Mouse (Mus musculus) Muller cell, postnatal 12 days (primary cell): ENCODE results near the gene A830031A19Rik.
A peak's percentile ranks its signal among the peaks of the same experiment; 100 is the strongest.

Experiments used
- DNase-seq: peaks from one replicate; pipeline ENCODE4 v3.0.0-alpha.2; 2015; ENCODE audit errors: inconsistent ontology term

A830031A19Rik gene

DNA sequence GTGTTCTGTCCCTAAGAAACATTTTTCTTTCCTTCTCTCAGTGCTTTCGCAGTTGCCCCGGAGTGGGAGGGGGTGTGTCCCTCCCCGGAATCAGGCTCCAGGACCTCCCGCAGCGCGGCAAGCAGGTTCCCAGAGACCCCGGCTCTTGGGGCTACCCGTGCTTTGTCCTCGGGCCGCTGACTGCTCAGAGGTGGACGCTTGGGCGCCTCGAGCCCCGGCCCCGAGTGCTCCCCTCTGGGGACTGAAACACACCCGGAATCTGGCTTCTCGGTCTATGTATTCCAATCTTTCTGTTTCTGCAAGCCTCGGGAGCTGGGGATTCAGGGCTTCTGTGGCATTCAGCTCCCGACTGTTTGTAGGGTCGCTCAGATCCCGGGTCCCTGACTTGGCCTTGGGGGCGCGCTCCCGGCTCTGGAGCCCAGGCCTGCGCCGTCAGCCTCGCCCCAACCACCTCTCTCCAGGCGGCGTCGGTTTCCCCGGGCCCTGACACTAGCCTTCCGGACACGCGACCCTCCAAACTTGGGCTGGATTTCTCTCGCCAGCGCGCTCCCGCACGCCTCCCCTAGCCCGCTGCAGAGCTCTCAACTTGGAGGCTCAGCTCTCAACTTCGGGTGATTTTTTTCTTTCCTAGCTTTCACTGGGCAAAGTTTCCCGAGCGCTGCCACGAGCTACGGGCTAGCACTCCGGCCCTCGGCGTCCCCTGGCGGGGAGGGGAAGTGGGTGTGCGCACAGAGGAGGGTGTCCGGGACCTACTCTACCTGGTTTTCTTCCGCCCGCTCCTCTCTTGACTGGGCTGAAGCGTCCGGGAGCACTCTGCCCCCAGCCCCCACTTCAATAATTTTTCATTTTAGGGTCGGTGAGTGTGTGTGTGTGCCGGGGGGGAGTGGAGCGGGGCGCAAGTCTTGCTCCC is 2.2 kb upstream of the A830031A19Rik start:
- DNase-seq, result peak; percentile 85

DNA sequence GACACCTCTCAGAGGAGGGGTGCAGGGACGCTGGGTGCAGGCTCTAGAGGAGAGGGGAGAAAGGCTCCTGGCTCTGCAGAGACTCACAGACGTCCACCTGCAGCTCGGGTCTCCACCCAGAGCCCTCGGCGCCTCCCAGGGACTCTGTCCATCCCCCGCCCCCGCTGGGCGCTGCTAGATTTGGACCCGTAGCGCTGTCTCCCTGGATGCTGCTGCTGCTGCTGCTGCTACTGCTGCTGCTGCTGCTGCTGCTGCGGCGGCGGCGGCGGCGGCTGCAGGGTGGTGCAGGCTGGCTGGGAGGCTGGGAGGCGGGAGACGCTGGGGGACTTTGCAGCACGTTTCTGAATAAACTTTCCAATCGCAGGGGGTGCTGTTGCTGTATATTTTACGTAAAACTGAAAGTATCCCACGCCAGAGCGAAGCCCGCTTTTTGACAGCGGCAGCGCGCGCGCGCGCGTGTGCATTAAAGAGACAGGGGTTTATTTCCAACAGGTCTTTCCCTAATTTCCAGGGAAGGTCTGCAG is 1.3 kb upstream of the A830031A19Rik start:
- peak; percentile 65 for DNase-seq

DNA sequence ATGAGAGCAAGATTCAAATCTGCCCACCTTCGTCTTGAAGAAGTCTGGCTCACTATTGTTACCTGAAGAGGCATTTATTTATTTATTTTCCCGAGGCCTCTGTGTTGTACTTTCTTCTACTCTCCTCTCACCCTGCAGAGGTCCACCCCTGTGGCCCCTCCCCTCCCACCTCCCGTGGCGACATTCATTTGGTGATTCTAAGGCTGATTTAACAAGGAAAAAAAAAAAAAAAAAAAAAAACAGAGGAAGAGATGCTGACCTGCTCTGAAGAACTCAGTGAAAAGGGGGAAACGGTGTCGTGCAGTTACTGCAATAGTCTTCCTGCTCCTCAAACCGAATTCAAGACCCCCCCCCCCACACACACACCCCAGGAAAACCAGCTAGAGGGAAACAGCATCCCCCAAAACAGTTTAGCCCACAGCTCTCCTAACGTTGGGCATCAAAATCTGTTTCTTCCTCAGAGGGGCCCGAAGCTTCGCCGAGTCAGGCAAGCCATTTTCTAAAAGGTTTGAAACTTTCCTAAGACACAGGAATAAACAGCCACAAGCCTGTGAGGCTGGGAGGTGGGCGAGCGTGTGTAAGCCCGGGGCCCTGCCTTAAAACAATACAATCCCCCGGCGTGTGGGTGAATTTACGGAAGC is 752 bp upstream of the A830031A19Rik start:
- DNase-seq, result peak; percentile 33

DNA sequence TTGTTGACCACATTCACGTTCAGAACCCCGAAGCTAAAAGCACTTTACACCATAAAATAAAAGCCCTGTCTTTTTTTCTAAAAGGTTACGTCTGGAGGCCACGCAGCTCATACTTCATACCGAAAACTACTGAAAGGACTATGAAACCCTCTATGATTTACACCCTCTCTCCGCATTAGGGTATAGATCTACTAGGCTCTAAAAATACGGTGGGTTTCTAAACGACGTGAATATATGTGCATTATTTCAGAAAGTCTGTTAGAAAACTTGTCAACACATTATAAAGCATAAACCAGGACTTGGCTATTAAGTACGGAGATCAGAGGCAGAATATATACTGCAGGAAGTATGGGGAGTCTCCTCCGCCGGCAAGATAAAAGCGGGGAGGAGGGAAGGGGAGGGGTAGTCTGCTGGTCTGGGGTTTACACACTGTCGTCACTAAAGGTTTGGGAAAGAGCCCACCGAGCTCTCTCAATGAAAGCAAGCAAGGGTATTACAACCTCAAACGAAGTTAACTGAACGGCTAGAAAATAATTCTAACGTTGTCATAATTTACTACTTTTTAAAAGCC is 748 bp downstream of the A830031A19Rik start:
- DNase-seq, result no peak

DNA sequence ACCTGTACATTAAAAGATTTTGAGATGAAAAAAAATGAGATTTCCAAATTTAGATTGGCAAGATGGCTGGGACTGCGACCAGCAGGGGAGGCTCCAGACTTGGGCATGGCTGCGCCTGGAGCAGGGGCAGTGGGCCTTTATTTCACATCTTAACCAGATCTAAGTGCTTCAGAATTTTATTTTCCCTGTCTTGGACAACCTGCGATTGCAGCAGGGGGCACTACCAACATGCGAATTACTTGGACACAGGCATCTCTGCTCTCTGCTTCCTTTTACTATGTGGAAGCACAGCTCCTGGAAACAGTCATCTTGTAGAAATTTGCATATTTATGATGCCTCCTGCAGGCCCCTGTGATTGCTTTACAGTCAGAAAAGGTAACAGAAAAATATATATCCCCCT is 9.5 kb downstream of the A830031A19Rik start:
- no peak for DNase-seq

DNA sequence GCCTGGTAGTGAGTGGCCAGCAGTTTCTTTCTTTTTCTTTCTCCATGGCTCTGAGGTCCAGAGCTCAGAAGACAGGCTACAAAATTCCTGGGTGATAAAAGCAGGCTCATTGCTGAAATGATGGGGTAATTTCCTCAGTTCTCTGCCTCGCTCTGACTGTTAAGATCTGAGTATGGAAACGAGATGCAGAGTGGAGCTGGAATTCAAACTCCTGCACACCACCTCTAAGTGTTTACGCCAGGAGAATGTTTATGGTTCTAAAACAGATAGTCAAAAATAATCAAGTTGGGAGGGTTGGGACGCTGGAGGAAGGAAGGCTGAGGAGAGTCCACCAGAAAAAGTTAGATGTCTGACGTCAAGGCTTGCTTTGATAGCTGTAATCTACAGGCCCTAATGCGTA is 10.6 kb downstream of the A830031A19Rik start:
- DNase-seq, result no peak

DNA sequence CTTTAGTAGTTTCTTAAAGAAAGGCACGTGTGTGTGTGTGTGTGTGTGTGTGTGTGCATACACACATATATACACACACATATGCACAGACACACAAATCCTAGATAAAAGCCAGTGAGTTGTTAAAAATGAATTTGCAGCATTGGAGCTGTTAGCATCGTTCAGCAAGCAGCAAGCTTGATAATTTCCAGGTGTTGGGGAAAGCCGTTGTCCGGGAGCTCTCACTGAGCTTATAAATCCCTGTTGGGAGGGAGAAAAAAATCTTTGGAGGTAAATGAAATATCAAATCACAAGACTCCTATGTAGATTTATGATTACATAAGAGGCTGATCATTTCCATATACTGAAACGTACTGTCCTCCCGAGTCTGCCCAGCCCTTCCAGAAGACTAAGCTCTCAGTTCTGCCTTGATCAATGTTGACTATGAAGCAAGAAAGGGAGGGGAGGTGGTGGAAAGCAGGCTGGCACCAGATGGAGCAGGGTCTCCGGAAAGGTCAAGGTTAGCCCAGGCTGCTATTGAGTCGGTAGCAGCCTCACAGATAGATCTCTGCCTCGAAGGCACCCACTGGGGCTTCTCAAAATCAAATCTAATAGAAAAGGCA is 12.3 kb downstream of the A830031A19Rik start:
- no peak for DNase-seq

DNA sequence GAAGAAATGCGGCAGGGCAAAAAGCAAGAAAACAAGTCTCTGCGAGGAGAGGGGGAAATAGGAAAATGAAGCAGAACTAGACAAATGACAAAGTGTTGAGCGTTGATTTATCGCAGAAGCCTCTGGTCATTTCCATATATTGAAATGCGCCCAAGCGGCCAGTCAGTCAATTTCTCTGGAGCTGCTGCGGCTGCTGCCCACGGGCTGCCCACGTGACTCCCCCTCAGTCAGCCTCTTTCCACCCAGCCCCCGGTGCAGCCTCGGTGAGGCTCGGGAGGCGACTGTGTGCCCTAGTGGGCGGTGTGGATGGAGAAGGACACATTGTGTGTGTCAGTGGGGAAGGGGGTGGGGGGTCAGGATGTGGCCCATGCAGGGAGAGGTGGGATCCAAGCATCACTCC is 13.0 kb downstream of the A830031A19Rik start:
- DNase-seq, result no peak

DNA sequence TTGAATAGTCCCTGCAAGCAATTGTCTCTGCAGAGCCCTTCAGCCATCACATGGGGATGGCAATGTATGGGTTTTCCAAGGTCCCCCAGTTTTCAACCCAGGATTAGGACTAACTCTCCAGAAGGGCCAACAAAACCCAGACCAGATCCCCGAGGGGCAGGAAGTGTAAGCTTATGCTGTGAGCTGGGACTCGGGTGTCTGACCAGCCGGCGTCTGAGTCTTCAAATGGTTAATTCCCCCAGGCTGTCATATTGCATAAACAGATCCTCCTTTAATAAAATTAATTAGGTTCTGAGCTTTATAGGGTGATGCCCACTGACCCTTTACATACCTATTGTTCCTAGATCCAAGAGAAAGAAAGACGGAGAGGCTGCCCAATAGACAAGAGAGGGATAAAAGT is 14.4 kb downstream of the A830031A19Rik start:
- DNase-seq, result no peak

DNA sequence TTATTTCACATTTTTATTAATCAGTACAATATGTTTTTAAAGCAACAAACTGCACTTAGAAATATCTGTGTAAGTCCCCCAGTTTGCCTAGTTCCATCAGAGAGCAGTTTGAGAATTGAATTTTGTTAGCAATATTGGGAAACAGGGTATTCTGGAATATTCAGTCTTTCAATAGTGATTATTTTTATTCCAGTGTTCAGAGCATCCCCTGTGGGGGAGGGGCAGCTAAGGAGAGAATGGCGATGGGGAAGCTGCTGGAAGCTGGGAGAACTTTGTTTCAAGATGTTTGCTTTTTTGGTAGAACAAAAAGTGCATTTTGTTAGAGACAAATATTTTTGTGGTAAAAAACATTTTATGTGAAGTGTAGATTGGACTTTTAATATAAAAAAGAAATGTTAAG is 15.7 kb downstream of the A830031A19Rik start:
- no peak for DNase-seq

DNA sequence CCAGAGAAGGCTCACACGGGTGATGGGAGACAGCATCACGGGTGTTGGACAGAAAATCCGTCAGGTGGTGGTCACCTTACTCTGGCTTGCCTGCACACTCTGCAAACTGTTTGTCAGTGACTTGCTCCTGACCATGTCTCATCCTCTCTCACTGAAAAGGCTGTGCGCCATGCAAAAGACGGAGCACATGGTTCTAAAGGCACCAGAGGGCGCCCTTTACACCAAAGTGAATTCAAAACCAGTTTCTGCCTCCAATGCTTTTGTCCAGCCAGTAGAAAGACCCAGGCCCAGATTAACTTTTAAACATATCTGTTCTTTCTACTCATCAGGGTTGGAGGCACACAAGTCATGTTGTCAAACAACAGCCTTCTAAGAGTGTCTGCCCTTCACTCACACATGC is 22.0 kb downstream of the A830031A19Rik start:
- no peak for DNase-seq

DNA sequence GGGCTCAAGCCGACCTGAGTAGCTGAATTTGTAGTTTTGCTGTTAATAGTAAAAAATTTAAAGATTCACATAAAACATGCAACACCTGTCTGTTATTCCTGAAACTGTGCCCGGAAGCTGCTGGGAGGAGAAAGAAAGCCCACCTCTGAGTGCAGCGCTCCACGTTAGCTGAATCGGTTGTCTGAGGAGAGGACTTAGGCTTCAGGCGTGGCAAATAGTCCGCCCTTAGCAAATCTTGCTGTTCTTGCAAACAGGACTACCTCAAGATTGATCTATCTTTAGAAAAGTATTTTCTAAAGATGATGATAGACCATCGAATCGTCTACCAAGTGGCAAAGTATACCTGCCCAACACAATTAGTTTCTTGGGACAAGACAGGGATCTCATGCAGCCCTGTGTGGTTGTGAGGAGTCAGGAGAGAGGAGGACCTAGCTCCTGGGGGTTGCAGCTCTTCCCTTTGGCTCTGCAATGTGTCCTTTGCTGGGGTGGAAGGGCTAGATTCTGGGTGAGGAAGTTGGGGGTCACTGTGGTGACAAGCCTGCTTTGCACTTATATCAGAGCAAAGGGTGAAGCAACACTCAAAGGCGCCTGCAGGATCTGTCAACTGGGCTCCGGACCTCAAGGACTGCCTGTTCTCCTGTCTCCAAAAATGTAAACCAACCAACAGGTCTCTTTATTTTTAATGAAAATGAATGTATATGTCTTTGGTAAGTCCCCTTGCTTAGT is 24.7 kb downstream of the A830031A19Rik start:
- DNase-seq, result no peak

DNA sequence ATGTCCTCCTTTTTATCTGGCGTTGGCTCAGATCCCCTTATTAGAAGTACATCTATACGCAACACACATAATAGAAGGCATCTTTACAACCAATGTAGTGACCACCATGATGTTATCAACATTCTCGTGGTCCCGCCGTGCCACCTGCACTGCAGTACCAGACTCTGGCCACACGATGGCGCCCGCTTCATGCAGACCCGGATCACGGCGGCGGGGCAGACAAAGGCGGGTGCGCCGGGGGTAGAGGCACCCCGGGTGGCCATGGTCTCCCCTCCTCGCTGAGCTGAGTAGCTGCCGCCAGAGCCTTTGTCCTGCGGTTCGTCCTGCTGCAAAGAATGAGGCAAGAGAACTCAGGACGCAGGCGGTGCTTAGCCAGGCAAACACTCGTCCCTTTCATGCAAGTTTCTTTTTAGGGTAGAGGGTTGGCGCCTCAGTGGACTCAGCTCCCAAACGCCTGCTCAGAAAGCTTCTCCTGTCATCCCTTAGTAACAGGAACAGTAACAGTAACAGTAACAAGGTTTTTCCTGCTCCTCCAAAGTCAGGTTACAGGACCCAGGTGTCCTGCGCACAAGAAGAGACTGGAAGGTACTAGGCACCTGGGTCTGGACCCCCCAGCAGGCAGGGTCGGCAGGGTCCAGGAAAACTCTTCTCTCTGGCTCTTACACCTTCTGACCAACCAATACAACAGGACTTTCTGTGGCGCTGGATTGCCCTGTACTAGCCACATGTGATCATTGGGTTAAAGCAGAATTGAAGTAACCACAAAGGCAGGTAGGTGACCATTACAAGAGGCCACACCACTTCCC is 25.4 kb downstream of the A830031A19Rik start:
- peak; percentile 68 for DNase-seq

DNA sequence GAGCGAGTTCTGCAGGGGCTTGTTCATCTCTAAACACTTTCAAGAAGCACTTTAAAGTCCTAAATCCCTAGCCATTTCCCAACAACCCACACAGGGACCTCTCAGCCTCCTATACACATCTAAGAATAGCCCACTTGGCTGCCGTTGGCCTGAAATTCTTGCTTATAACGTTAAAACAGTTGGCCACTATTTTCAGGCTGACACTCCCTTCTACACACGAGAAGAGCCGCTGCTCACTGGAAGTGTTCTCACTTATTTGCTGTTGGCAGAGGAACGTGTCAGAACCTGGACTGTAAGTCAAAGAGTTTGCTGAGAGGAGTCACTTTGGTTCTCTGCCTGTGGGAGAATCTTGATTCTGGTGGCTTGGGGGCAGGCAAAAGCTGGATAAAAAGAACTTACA is 30.8 kb downstream of the A830031A19Rik start:
- DNase-seq, result no peak

DNA sequence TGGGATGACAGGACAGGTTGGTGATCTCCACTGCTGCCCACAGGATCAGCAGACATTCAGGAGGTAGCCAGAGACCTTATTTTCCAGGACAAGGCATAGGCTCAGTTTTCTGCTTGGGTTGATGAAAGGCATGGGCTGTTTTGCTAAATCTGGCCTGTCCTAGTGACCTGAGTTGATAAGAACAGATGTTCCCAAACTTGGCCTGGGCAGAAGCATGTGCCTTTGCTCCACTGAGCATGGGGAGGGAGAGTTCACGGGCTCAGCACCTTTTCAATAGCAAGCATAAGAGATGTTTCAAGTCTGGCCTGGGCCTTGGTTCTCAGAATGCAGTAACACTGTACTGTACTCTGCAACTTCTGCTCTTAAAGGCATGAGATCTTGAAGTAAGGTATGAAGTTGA is 54.1 kb downstream of the A830031A19Rik start:
- DNase-seq, result no peak

DNA sequence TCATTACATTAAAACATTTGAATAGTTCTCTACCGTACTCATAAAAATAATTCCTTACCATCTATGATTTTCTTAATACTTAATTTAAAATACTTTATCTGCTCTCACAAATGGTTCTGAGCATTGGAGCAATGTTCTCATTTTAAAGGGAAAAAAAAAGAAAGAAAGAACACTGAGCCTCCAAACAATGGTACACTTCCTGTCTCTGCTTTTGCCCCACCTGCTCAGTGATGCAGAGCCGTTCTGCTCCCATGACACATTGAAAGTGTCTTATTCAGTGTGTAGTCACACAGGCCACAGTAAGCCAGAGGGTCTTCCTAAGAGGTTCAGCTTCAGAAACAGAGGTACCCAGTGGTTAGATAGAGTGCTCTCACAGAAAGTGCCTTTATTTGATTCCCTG is 56.1 kb downstream of the A830031A19Rik start:
- DNase-seq, result no peak

DNA sequence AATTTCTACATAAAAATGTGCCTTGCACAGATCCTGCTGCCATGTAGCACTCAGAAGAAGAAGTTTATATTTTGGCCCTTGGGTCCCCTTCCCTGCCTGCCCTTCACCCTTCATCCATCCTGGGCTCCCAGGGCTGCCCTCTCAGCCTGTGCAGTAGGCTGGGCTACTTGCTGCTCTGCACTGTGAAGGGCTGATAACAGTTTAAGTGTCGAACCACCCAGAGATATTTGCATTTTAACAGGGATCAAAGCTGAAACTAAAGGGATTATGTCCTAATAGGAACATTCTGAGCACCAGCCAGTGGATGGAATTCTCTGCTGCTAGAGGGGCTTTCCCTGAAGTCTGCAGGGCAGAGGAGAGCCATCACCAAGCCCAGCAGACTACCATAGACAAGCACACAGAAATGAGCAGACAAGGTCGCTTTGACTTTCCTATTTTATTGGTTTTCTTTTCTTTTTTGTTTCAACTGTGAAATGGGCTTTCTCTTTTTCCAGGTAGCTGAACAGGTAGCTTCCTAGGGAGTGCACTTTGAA is 58.1 kb downstream of the A830031A19Rik start:
- DNase-seq, result no peak

DNA sequence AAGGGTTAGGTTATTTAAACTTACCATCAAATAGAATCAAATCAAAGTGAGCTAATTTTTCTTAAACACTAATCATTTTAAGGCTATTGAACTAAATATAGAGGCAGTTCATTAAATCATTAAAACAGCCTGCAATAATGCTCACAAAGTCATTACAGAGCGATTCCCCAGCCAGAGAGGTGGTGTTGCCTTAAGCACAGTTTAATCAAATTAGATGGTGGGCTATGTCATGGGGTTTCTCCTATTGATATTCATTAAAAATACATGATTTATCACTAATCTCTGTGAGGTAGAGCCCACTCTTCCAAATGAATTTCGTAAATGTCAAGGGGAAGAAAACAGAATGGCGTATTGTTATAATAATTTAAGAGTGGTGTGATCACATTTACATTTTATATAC is 58.8 kb downstream of the A830031A19Rik start:
- DNase-seq, result no peak

DNA sequence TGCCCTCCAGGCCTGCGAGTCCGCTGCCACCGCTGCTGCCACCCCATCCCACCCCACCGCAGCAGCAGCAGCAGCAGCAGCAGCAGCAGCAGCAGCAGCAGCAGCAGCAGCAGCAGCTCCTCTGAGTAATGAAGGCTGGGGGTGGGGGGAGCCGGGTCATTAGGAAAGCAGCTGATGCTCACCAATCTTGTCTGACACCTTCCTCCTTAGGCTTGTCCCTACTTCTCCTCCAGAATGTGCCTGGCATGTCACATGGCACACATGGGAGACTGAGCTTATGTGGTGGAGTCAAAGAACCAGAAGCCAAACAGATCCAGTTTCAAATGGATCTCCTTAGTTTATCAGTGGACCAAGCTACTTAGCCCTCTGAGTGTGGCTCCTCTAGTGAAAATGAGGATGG is 60.2 kb downstream of the A830031A19Rik start:
- no peak for DNase-seq

DNA sequence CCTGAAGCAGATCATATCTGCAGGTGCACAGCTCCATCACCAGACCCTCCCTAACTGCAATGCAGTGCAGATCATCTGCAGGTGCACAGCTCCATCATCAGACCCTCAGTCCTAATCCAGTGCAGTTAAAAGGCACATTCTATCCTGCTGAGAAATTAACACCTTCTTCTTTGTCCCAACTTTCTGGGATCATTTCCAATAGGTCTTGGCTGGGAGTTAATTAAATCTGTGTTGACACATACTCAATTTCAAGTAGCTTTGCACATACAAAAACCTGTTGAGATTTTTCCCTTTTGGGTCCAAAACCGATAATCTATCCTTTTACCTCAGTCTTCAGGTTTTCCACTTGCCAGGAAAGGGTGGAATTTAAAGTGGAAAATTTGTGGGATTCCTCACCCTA is 62.6 kb downstream of the A830031A19Rik start:
- DNase-seq, result no peak
